Mouse (Mus musculus): ENCODE results near the gene Ipo8. TPM values are rescaled to one million over a fixed set of nuclear protein-coding genes. Genes with fewer than 3 reads are reported as not detected.

Gene Ipo8
- total RNA-seq (2012; rRNA removed) (27.7 and 28.3 TPM in 2 replicates), polyA plus RNA-seq (2012; ENCODE audit: insufficient read depth in 1 of 2, insufficient read length in 2 of 2, low read depth in 1 of 2, low replicate concordance in 2 of 2, missing spikeins in 1 of 2) (10 to 100 TPM in 1 of 2 experiments, not detected in 1; 23.4 TPM)

- Histone ChIP-seq H3K36me3 (ENCODE audit: control insufficient read depth in 1 of 2, insufficient read depth in 2 of 2, low read length in 2 of 2) (peaks cover 0 to 12% of the 10 kb centered on the region in 2 experiments; a peak in 2 of 4 replicates), H3K79me2 (ENCODE audit: control insufficient read depth, insufficient read depth, low read length, poor library complexity) (peaks cover 31% of the 10 kb centered on the region), H3K27ac (ENCODE audit: control insufficient read depth, low read depth, low read length) (peak within 1 kb of the TSS; percentile 73), H3K27me3 (ENCODE audit: control insufficient read depth in 1 of 2, insufficient read depth in 2 of 2, low read length in 2 of 2) (no peaks in the 10 kb centered on the region), H3K9ac (ENCODE audit: control insufficient read depth, low read depth, low read length, poor library complexity, severe bottlenecking) (peak within 1 kb of the TSS; percentile 80), H3K9me3 (replicated peaks; ENCODE audit: insufficient read depth, low read length) (no peaks in the 10 kb centered on the region), H3K4me3 (ENCODE audit: control insufficient read depth in 1 of 2, insufficient read depth in 1 of 2, low read depth in 2 of 2, low read length in 2 of 2) (peak within 1 kb of the TSS; percentile 79 to 94), H3K4me1 (ENCODE audit: control insufficient read depth in 1 of 2, insufficient read depth in 2 of 2, low read length in 2 of 2) (peaks cover 3 to 12% of the 10 kb centered on the region in 2 experiments; a peak in 2 of 4 replicates)
- DNase-seq (ENCODE audit: low read depth, low spot score): peak; percentile 98
- no peak for TF ChIP-seq SMC3 (IDR thresholded peaks at IDR 0.05; ENCODE audit: low read depth, low read length)
- peak; percentile 95 for TF ChIP-seq HCFC1 (IDR thresholded peaks at IDR 0.05; ENCODE audit: low read depth, low read length)
- no peak for TF ChIP-seq MAFK (IDR thresholded peaks at IDR 0.05; ENCODE audit: borderline replicate concordance, low read depth, low read length)
- TF ChIP-seq MYB (IDR thresholded peaks at IDR 0.05; ENCODE audit: low read depth, low read length): no peak
- peak; percentile 30; the same call in 1 of the 2 replicates for TF ChIP-seq ZNF384 (IDR thresholded peaks at IDR 0.05; ENCODE audit: low read depth, low read length)
- TF ChIP-seq CHD1 (IDR thresholded peaks at IDR 0.05; ENCODE audit: low read depth, low read length): no peak
- TF ChIP-seq USF1 (IDR thresholded peaks at IDR 0.05; ENCODE audit: low read depth, low read length): no peak
- TF ChIP-seq JUND (IDR thresholded peaks at IDR 0.05; ENCODE audit: low read depth, low read length): no peak
- TF ChIP-seq TCF12 (IDR thresholded peaks at IDR 0.05; ENCODE audit: low read depth, low read length): peak; percentile 74
- peak; percentile 90 for TF ChIP-seq MAZ (IDR thresholded peaks at IDR 0.05; ENCODE audit: low read depth, low read length)
- TF ChIP-seq E2F4 (IDR thresholded peaks at IDR 0.05; ENCODE audit: borderline replicate concordance, low read depth, low read length): no peak
- TF ChIP-seq POLR2AphosphoS2 (IDR thresholded peaks at IDR 0.05; ENCODE audit: low read length): peak; percentile 62; the same call in 1 of the 2 replicates
- TF ChIP-seq POLR2AphosphoS5 (IDR thresholded peaks at IDR 0.05; ENCODE audit: borderline replicate concordance, low read depth, low read length): no peak
- TF ChIP-seq EP300 (IDR thresholded peaks at IDR 0.05; ENCODE audit: low read depth in 1 of 2, low read length in 2 of 2): peak in 1 of 2 experiments; percentile 21; a peak in 1 of 4 replicates
- no peak for TF ChIP-seq RAD21 (IDR thresholded peaks at IDR 0.05; ENCODE audit: low read depth, low read length)
- TF ChIP-seq RCOR1 (IDR thresholded peaks at IDR 0.05; ENCODE audit: low read depth, low read length): no peak
- no peak; a peak in 1 of 6 replicates for TF ChIP-seq CTCF (IDR thresholded peaks at IDR 0.05 in 2 of 3, conservative IDR thresholded peaks at IDR 0.05 in 1 of 3; ENCODE audit: control insufficient read depth in 1 of 3, insufficient read depth in 1 of 3, low read depth in 2 of 3, low read length in 3 of 3, poor library complexity in 1 of 3, severe bottlenecking in 1 of 3)
- peak; percentile 86 for TF ChIP-seq MYC (IDR thresholded peaks at IDR 0.05; ENCODE audit: low read depth, low read length)
- TF ChIP-seq ZKSCAN1 (IDR thresholded peaks at IDR 0.05; ENCODE audit: low read depth, low read length): no peak
- TF ChIP-seq ZMIZ1 (IDR thresholded peaks at IDR 0.05; ENCODE audit: low read depth, low read length): peak; percentile 21; the same call in 1 of the 2 replicates
- TF ChIP-seq ELF1 (IDR thresholded peaks at IDR 0.05; ENCODE audit: low read depth, low read length): peak; percentile 87
- TF ChIP-seq TBP (IDR thresholded peaks at IDR 0.05; ENCODE audit: low read depth, low read length): peak; percentile 72
- no peak for TF ChIP-seq TAL1 (IDR thresholded peaks at IDR 0.05; ENCODE audit: low read length)
- peak; percentile 91 for TF ChIP-seq KAT2A (conservative IDR thresholded peaks at IDR 0.05; ENCODE audit: low read depth, low read length)
- no peak for TF ChIP-seq USF2 (IDR thresholded peaks at IDR 0.05; ENCODE audit: borderline replicate concordance in 1 of 2, insufficient read depth in 1 of 2, low read depth in 1 of 2, low read length in 2 of 2)
- TF ChIP-seq GABPA (IDR thresholded peaks at IDR 0.05; ENCODE audit: low read depth, low read length): no peak
- no peak for TF ChIP-seq GATA1 (IDR thresholded peaks at IDR 0.05; ENCODE audit: low read depth, low read length)
- peak; percentile 69 to 88; a peak in 2 of 4 replicates for TF ChIP-seq POLR2A (IDR thresholded peaks at IDR 0.05; ENCODE audit: control insufficient read depth in 1 of 2, insufficient read depth in 1 of 2, low read depth in 1 of 2, low read length in 2 of 2, poor library complexity in 1 of 2)
- TF ChIP-seq SIN3A (IDR thresholded peaks at IDR 0.05; ENCODE audit: low read length): peak; percentile 87
- TF ChIP-seq NELFE (IDR thresholded peaks at IDR 0.05; ENCODE audit: low read depth, low read length): peak; percentile 68
- no peak for TF ChIP-seq ZC3H11A (IDR thresholded peaks at IDR 0.05; ENCODE audit: low read depth, low read length)
- 0 out of 2 replicates have a peak, but pooled peaks have one; percentile 3 for TF ChIP-seq MEF2A (IDR thresholded peaks at IDR 0.05; ENCODE audit: extremely low read depth, insufficient replicate concordance, low read depth, low read length, poor library complexity, severe bottlenecking)
- TF ChIP-seq MAX (IDR thresholded peaks at IDR 0.05; ENCODE audit: low read length): peak; percentile 89
- no peak for TF ChIP-seq CHD2 (IDR thresholded peaks at IDR 0.05; ENCODE audit: low read length)
- TF ChIP-seq MXI1 (IDR thresholded peaks at IDR 0.05; ENCODE audit: low read depth, low read length): peak; percentile 84
These were observed at the start of gene Ipo8 for GRCm38 (mm10) chr6:148830748-148831727. TSS of gene Ipo8 (minus strand) at chr6:148831467.

Data from MEL (cell line).